Mouse (Mus musculus) ovary, adult 2 months (tissue): ENCODE data around the gene Wdr64. TPM values are rescaled to one million over a fixed set of nuclear protein-coding genes. Genes with fewer than 3 reads are reported as not detected.

ENCODE experiments used
- polyA plus RNA-seq: library from polyadenylated mRNA; depleted of rRNA; stranded (reverse); fragments of >200 nt; gene quantifications from 2 replicates; pipeline ENCODE4 v1.2.3, GENCODE M21; 2012; rRNA removed

Wdr64 gene
- not detected in 2 replicates for polyA plus RNA-seq

DNA sequence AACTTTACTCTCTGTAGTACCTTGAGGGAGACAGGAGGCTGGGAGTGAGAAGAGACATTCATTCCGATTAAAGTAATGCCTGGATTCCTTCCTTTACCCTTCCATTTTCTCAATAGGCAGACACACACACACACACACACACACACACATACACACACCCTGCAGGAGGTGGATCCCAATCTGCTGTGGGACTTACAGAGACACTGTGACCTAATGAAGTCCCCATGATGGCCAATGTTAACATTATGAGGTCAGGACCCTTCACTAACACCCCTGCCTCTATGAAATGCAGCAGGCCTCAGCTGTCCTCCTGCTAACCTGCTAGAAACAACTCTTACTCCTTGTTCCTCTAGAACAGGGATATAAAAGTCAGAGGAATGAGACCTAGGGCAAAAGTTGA lies at the start of gene Wdr64:
Wdr64 (plus strand) TSS at position 301 of the 400 bp plus-strand sequence.

DNA sequence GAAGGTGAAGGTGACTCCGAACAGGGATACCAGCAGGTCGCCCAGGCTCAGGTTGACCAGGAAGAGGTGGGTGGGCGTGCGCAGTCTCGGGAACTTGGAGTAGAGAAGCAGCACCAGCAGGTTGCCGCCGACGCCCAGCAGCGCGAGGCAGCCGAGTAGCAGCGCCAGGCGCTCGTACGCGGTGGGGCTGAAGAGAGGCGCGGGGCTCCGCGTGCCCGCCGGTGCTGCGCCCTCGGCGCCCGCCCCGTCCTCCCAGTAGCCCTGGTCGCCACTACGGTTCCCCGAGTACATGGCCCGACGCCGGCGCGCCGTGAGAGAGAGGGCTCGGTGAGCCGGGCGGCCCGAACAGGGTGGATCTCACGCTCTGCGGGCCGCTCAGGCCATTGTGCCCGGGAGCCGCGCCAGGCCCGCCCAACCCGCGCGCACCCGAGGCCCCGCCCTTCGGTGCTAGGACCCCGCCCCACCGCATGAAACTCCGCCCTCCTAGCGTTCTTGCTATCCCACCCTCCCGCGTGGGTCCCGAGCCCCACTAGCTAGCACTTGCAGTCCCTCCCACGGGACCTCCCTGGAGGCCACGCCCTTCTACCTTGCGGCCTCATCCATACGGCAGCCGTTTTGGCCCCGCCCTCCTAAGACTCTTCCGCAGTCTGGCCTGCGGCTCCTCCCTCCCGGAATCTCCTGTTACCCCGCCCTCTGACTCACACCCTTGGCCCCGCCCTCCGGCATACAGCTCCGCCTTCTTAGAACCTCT lies 6.0 kb upstream of the Wdr64 start, which contains the start of the genes Opn3 and Chml:
Opn3 (minus strand) TSS at position 531 of the 751 bp plus-strand sequence.
Chml (minus strand) TSS at position 656 of the 751 bp plus-strand sequence.

Other genes with a start within 250 kb of the Wdr64 start
- 0.73 and 0.93 TPM in 2 replicates for gene Rgs7, start 206.1 kb upstream of the Wdr64 start, polyA plus RNA-seq
- 0.26 and 0.29 TPM in 2 replicates for gene Kmo, start 78.2 kb upstream of the Wdr64 start, polyA plus RNA-seq
- gene Fh1, start 73.0 kb upstream of the Wdr64 start, polyA plus RNA-seq = 20.4 and 25.9 TPM in 2 replicates
- gene Opn3, start 5.8 kb upstream of the Wdr64 start, polyA plus RNA-seq = 9.1 and 10.4 TPM in 2 replicates
- 37.1 and 79.9 TPM in 2 replicates for gene Chml, start 5.7 kb upstream of the Wdr64 start, polyA plus RNA-seq
- gene Exo1, start 182.0 kb downstream of the Wdr64 start, polyA plus RNA-seq = 0.87 and 1.8 TPM in 2 replicates
- not detected in 2 replicates for gene Gm38100, start 221.7 kb downstream of the Wdr64 start, polyA plus RNA-seq